Mouse (Mus musculus): ENCODE results near the gene Hspb2.
A peak's percentile ranks its signal among the peaks of the same experiment; 100 is the strongest.

The Hspb2 gene

DNA sequence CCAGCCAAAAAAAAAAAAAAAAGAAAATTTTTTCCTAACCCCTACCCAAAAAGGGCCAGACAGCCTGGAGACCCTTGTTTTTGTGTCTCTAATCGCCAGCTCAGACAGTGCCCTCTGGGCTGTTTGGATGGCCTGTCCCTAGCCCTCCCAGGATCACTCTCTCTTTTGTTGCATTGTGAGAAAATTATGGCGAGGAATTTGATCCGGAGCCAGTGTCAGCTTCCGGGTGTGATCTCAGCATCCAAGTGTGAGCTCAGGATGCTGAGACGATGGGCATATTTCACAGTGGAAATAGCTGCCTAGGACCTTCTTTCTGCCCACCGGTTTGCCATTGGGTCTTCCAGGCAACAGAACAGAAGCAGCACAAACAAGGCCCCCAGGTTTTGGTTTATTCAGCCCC lies 1.4 kb downstream of the Hspb2 start:
- no peak for DNase-seq (ENCODE audit: low spot score)

GRCm38 (mm10) chr9:50746214-50746677 lies 5.9 kb downstream of the Hspb2 start, which contains the start of gene 2310030G06Rik:
Gene 2310030G06Rik, minus strand, starts transcription at chr9:50746536.
- DNase-seq (ENCODE audit: low spot score): peak; percentile 50

DNA sequence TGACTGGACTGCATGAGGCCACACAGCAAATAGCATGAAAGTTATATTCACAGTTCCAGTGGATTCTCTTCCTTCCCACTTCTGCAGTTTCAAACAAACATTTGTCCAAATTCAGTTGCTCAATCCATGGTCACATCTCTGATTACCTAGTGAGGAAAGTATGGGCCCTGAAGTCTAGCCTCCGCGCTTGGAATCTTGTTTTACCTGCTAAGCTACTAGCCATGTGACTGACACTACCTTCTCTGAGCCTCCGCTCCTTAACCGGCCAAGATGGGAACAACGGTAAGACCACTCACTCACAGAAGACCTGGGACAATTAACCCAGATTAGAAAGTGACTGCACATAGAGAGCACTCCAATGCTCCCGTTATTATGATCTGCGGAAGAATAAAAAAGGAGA lies 6.3 kb downstream of the Hspb2 start:
- DNase-seq (ENCODE audit: low spot score): no peak

GRCm38 (mm10) chr9:50742744-50743143 lies 9.4 kb downstream of the Hspb2 start:
- no peak for DNase-seq (ENCODE audit: low spot score)

DNA sequence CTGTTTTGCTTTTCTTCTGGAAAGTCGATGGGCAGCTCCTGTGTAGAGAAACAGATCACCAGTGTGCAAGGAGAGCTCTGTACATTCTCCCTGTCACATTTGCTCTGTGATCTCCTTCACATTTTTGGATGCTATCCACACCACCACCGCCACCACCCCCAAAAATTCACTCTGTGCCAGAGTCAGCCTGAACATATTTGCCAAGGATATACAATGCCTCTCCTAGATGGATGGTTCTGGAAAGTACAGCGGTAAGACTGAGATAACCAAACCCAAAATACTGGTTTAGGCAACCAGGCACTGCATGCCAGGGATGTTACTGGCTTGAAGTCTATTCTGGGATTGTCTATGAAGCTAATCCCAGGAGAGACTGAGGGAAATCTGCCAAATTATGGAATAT lies 9.9 kb downstream of the Hspb2 start:
- DNase-seq (ENCODE audit: low spot score): no peak

- DNase-seq (ENCODE audit: low spot score): no peak
Observed at GRCm38 (mm10) chr9:50740867-50741784, 11.0 kb downstream of the Hspb2 start.

- DNase-seq (ENCODE audit: low spot score): peak; percentile 96
Observed at GRCm38 (mm10) chr9:50738914-50739870, 13.0 kb downstream of the Hspb2 start, which contains the start of gene Dixdc1. Gene Dixdc1, minus strand, starts transcription at chr9:50739517.

DNA sequence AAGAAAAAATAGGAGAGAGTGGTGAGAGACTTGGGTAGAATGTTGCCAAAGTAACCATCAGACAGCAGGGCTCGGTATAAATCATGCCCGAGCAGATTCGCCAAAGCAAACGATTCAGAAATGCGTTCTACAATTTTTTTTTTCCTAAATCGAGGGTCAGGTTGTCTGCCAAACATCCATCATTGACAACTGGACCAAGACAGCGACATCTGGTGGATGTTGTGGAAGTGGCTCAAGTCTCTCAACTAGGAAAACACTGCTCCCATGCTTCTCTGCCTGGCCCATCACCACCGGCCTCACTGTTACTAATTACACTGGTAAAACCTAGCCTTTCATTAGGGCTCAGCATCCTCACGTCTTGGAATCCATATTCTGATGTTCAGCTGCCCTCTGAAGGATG lies 17.2 kb downstream of the Hspb2 start:
- peak; percentile 84 for DNase-seq (ENCODE audit: low spot score)

- peak; percentile 53 for DNase-seq (ENCODE audit: low spot score)
Observed at GRCm38 (mm10) chr9:50732560-50732959, 19.6 kb downstream of the Hspb2 start.

- DNase-seq (ENCODE audit: low spot score): no peak
Observed at GRCm38 (mm10) chr9:50729600-50729999, 22.6 kb downstream of the Hspb2 start.

GRCm38 (mm10) chr9:50727925-50728651 lies 24.1 kb downstream of the Hspb2 start:
- DNase-seq (ENCODE audit: low spot score): peak; percentile 89

- peak; percentile 66 for DNase-seq (ENCODE audit: low spot score)
Observed at GRCm38 (mm10) chr9:50727171-50727924, 24.8 kb downstream of the Hspb2 start.

DNA sequence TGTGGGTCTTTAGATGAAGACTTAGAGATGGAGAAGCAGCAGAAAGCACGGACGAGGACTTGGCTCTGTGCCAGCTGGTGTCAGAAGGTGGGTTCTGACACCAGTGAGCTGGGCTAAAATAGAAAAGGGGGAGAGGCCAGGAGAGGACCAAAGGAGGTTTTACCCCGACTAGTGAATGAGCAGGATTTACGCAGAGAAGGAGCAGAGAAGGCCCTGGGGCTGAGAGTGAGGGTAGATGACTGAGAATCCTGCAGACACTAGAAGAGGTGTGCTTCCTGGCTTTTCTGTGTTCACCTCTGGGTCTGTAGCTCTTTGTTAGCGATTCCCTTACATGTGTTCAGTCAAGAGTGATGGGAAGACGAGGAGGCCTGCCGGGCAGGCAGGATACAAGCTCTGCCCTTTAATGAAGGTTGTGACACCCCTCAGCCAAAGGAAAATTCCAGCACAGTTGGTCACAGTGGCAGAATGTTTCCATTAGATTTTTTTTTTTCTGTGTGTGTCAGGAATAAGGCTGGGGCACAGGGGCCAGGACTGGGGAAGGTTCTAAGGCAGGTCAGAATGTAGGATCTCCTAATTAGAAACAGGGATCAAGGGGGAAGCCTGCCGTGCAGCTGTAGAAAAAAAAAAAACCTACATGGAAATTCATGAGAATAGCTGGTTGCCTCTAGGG lies 26.1 kb downstream of the Hspb2 start:
- peak; percentile 55 for DNase-seq (ENCODE audit: low spot score)

DNA sequence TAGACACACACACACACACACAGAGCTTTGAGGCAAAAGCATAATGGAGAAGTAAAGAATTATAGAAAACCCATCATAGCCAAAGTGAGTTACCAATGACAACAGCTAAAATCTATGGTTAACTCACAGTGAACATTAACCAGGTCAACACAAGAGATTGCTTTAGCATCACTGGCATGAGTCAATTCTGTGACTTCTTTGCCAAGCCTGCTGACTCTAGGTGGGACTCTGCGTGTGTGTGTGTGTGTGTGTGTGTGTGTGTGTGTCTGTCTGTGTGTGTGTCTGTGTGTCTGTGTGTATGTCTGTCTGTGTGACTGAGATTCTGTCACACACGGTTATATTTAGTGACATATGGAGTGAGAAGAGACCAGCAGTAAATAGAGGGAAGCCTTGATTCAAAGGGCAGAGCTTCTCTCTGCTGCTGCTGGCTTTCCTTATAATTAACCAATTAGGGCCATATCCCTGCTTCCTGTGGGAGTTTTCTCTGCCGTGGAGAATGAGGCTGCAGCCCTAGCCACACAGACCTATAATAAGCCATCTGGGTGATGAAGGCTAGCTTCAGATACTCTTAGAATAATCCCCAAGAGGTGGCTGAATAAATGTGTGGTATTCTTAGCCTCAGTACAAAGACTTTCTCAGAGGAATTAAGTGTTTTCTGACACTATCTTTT lies 27.4 kb downstream of the Hspb2 start:
- no peak for DNase-seq (ENCODE audit: low spot score)

DNA sequence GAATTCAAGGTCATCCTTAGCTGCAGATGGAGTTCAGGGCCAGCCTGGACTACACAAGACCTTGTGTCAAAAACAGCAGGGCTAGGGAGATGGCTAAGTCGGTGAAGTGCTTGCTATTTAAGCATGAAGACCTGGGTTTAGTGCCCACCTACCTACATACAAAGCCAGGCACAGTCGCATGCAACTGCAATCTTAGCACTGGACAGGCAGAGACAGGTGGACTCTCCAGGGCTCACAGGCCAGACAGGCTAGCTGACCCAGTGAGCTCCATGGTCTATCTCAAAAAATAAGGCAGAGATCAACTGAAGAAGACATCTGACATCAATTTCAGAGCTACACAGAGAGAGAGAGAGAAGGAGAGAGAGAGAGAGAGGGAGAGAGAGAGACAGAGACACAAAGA lies 28.0 kb downstream of the Hspb2 start:
- no peak for DNase-seq (ENCODE audit: low spot score)

DNA sequence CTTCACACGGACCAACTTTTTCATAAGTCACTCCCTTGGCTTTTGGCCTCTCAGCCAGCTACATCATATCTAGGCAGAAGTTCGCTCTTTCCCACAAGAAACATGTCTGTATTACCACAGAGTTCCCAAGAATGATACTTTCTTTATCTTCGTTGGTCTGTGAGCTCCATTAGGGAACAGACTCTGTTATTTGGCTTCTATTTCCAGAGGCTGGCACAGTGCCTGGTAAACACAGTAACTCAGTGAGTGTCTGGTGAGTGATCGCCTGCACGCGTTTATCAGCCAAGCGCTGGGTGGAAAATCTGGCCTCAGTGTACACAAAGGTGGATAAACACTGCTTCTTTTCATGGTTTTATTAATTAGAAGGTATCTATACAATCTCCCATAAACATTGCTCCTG lies 28.7 kb downstream of the Hspb2 start:
- no peak for DNase-seq (ENCODE audit: low spot score)

GRCm38 (mm10) chr9:50722451-50722911 lies 29.7 kb downstream of the Hspb2 start:
- DNase-seq (ENCODE audit: low spot score): no peak

DNA sequence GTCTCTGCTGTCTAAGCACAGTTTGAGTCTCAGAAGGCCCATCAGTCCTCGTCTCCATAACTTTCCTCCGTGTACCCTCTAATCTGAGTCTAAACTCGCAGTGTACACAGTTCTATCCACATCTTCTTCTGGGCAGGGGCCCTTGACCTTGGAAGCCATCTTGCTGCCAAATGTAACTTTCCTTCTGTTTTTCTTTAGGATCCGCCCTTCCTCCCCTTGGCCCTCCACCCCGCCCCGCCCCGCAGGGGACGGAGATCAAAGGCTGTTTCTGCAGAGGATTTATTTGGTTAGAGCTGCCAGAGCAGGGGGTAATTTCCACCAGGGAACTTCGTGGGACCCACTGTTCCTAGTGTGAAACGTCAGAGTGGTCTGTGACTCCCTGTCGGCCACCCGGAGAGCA lies 31.1 kb downstream of the Hspb2 start:
- DNase-seq (ENCODE audit: low spot score): no peak

DNA sequence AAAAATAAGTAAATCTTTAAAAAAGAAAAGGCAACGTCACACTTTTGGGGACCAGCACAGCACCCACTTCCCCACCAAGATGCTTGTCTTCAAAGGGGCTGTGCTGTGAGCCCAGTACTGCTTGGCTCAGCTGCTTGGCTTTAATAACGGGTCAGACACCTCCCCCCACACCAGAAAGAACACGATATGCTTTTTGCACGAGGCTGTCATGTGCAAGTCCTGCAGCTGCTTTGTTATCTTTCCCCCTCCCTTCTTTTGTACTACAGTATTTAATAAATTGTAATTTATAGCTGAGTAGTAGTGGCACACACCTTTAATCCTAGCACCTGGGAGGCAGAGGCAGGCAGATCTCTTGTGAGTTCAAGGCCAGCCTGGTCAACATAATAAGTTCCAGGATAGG lies 33.3 kb downstream of the Hspb2 start:
- DNase-seq (ENCODE audit: low spot score): no peak

DNA sequence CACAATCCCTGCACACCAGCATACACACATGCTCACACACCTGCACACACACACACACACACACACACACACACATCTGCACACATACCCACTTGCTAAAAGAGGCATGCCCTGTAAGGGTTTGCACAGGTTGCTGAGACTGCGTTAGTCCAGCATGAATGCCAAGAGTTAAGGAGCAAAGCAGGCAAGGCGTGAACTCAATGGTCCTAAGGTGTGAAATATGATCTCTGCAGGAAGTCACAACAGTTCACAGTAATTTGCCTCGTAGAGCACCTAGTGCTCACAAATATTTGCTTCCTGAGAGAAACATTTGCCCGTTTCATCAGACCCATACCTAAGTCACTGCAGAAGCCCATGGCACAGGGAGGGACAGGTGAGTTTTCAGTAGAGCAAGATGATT lies 38.0 kb downstream of the Hspb2 start:
- no peak for DNase-seq (ENCODE audit: low spot score)

Data from embryo, embryonic 10.5 days (tissue).